Mouse (Mus musculus) CH12.LX (cell line): ENCODE measurements around the gene Samd14. TPM values are rescaled to one million over a fixed set of nuclear protein-coding genes. Genes with fewer than 3 reads are reported as not detected.
A peak's percentile ranks its signal among the peaks of the same experiment; 100 is the strongest.

ENCODE experiments used
- DNase-seq: peaks from one replicate; pipeline ENCODE4 v3.0.0-alpha.2; 2013; ENCODE audit errors: extremely low read depth
- H3K27ac ChIP-seq: 2 replicates; pipeline ENCODE4 v1.5.1; 2012; ENCODE audit warnings: low read depth, mild to moderate bottlenecking, control low read depth, moderate library complexity; ENCODE audit not compliant: insufficient read depth
- H3K27me3 ChIP-seq: replicated peaks from 2 replicates; pipeline ENCODE3; 2012; ENCODE audit warnings: inconsistent platforms
- H3K36me3 ChIP-seq, 2 experiments: replicated peaks in 1 of 2; 2 replicates each; pipeline versions ENCODE3 to v1.6.1; 2012; ENCODE audit warnings: inconsistent platforms in 1 of 2, low read length in 1 of 2, mild to moderate bottlenecking in 1 of 2, mixed read lengths in 1 of 2, moderate library complexity in 1 of 2; ENCODE audit not compliant: control insufficient read depth in 1 of 2, insufficient read depth in 1 of 2
- H3K4me1 ChIP-seq, 2 experiments: 2 replicates each; pipeline ENCODE4 v1.6.1; 2012; ENCODE audit warnings: inconsistent platforms in 1 of 2, moderate library complexity in 1 of 2; ENCODE audit not compliant: insufficient read depth in 2 of 2, control insufficient read depth in 1 of 2
- H3K4me2 ChIP-seq: 2 replicates; pipeline ENCODE4 v1.6.1; 2012; ENCODE audit warnings: low read depth, mild to moderate bottlenecking, control low read depth; ENCODE audit not compliant: poor library complexity, insufficient read depth, severe bottlenecking
- H3K4me3 ChIP-seq, 3 experiments: fragments of 150-350 bp in 1 of 3; sonication (generic) in 1 of 3; replicated peaks in 1 of 3; 2 replicates each; pipeline versions ENCODE3 to v1.5.1; 2011 to 2012; ENCODE audit warnings: low read depth in 2 of 3, low read length in 2 of 3, mild to moderate bottlenecking in 2 of 3, moderate library complexity in 2 of 3, control low read depth in 1 of 3, improper control_type of control experiment in 1 of 3, inconsistent platforms in 1 of 3, mixed read lengths in 1 of 3; ENCODE audit not compliant: poor library complexity in 1 of 3
- H3K79me2 ChIP-seq: replicated peaks from 2 replicates; pipeline ENCODE4 v1.6.1; 2012; ENCODE audit warnings: mild to moderate bottlenecking, moderate library complexity; ENCODE audit not compliant: control insufficient read depth, poor library complexity, insufficient read depth, severe bottlenecking; ENCODE audit errors: extremely low read depth
- H3K9ac ChIP-seq: 2 replicates; pipeline ENCODE4 v1.6.1; 2012; ENCODE audit warnings: low read depth, mild to moderate bottlenecking, control low read depth, moderate library complexity; ENCODE audit not compliant: insufficient read depth
- H3K9me3 ChIP-seq: replicated peaks from 2 replicates; pipeline ENCODE3; 2012; ENCODE audit warnings: low read length, inconsistent platforms, mixed read lengths
- CHD1 ChIP-seq: IDR thresholded peaks from 2 replicates; pipeline ENCODE4 v1.6.1; 2012; ENCODE audit warnings: low read depth, low read length, improper control_type of control experiment, inconsistent platforms
- CTCF ChIP-seq, 2 experiments: IDR thresholded peaks in 1 of 2; conservative IDR thresholded peaks in 1 of 2; 2 replicates each; pipeline ENCODE4 v1.5.1; 2011 to 2012; ENCODE audit warnings: low read depth in 2 of 2, low read length in 2 of 2, improper control_type of control experiment in 1 of 2, inconsistent platforms in 1 of 2, mild to moderate bottlenecking in 1 of 2, moderate library complexity in 1 of 2
- ELF1 ChIP-seq: IDR thresholded peaks from 2 replicates; pipeline ENCODE4 v1.6.1; 2014; ENCODE audit warnings: low read depth, mild to moderate bottlenecking, inconsistent platforms, low read length, improper control_type of control experiment
- KAT2A ChIP-seq: IDR thresholded peaks from 2 replicates; pipeline ENCODE4 v1.6.1; 2012; ENCODE audit warnings: low read length, improper control_type of control experiment, inconsistent platforms; ENCODE audit not compliant: insufficient replicate concordance
- MAFK ChIP-seq: IDR thresholded peaks from 2 replicates; pipeline ENCODE4 v1.6.1; 2011; ENCODE audit warnings: low read length, improper control_type of control experiment; ENCODE audit not compliant: insufficient replicate concordance
- MAX ChIP-seq: IDR thresholded peaks from 2 replicates; pipeline ENCODE4 v1.6.1; 2011; ENCODE audit warnings: low read length, improper control_type of control experiment
- MXI1 ChIP-seq: IDR thresholded peaks from 2 replicates; pipeline ENCODE4 v1.6.1; 2011; ENCODE audit warnings: mild to moderate bottlenecking, low read depth, low read length, improper control_type of control experiment
- MYC ChIP-seq: IDR thresholded peaks from 2 replicates; pipeline ENCODE4 v1.6.1; 2011; ENCODE audit warnings: low read depth, mild to moderate bottlenecking, improper control_type of control experiment, low read length
- PAX5 ChIP-seq: IDR thresholded peaks from 2 replicates; pipeline ENCODE4 v1.6.1; 2012; ENCODE audit warnings: low read length, inconsistent platforms, mixed read lengths
- POLR2AphosphoS2 ChIP-seq: IDR thresholded peaks from 2 replicates; pipeline ENCODE4 v1.6.1; 2011; ENCODE audit warnings: low read depth, low read length, improper control_type of control experiment
- SMC3 ChIP-seq: IDR thresholded peaks from 2 replicates; pipeline ENCODE4 v1.6.1; 2011; ENCODE audit warnings: low read depth, low read length, improper control_type of control experiment
- TCF12 ChIP-seq: IDR thresholded peaks from 2 replicates; pipeline ENCODE4 v1.6.1; 2014; ENCODE audit warnings: low read depth, mild to moderate bottlenecking, inconsistent platforms, low read length, improper control_type of control experiment
- UBTF ChIP-seq: IDR thresholded peaks from 2 replicates; pipeline ENCODE4 v1.6.1; 2012; ENCODE audit warnings: low read depth, mild to moderate bottlenecking, inconsistent platforms, low read length, improper control_type of control experiment, moderate library complexity
- USF2 ChIP-seq: conservative IDR thresholded peaks from 2 replicates; pipeline ENCODE4 v1.6.1; 2011; ENCODE audit warnings: low read depth, low read length, improper control_type of control experiment
- ZKSCAN1 ChIP-seq: IDR thresholded peaks from 2 replicates; pipeline ENCODE4 v1.6.1; 2012; ENCODE audit warnings: low read depth, inconsistent platforms, low read length, improper control_type of control experiment, borderline replicate concordance
- ZMIZ1 ChIP-seq: IDR thresholded peaks from 2 replicates; pipeline ENCODE4 v1.6.1; 2012; ENCODE audit warnings: low read depth, mild to moderate bottlenecking, inconsistent platforms, low read length, improper control_type of control experiment
- dilution Hi-C: fragments of 300-500 bp; cut with MboI; formaldehyde crosslinking; loops from 2 replicates; pipeline ENCODE4 v1.14.3; 2020; ENCODE audit warnings: low sequenced_read_pairs; ENCODE audit not compliant: extremely low pct_unique_long_range_greater_than_20kb, extremely low pct_ligation_motif_present
- in situ Hi-C: fragments of 300-500 bp; cut with MboI; formaldehyde crosslinking; loops from 3 replicates; pipeline ENCODE4 v1.14.3; 2019; ENCODE audit warnings: low sequenced_read_pairs, low pct_ligation_motif_present, low pct_unique_long_range_greater_than_20kb, mixed read lengths
- polyA plus RNA-seq: library from polyadenylated mRNA; unstranded; fragments of >175 nt; gene quantifications from 2 replicates; pipeline ENCODE4 v1.2.1, GENCODE M21; 2012; ENCODE audit warnings: low read depth; ENCODE audit not compliant: insufficient read length
- total RNA-seq, 2 experiments: library from RNA; depleted of rRNA; stranded (reverse); fragments of 300-350 nt in 1 of 2; fragments of >200 nt in 1 of 2; gene quantifications; 2 replicates each; pipeline ENCODE4 v1.2.3; 2012 to 2014

Samd14 gene
- total and polyA plus RNA-seq, 3 experiments = 0.17 TPM; not detected in 2

DNA sequence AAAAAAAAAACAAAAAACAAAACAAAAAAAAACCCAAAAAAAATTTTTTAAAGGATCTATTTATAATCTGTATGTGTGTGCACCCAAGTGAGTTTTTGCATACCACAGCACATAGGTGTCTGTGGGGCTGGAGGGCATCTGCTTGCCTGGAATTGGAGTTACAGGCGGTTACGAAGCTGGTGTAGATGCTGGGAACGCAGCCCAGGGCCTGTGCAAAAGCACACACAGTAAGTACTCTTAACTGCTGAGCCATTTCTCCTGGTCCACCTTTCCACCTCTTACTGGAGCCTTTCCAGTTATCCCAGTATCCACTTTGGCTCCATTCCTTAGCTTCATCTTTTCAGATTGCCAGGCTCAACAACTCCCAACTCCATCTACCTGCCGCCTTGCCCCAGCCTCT lies 33.4 kb downstream of the Samd14 start:
- dilution Hi-C loops = no loop called here

DNA sequence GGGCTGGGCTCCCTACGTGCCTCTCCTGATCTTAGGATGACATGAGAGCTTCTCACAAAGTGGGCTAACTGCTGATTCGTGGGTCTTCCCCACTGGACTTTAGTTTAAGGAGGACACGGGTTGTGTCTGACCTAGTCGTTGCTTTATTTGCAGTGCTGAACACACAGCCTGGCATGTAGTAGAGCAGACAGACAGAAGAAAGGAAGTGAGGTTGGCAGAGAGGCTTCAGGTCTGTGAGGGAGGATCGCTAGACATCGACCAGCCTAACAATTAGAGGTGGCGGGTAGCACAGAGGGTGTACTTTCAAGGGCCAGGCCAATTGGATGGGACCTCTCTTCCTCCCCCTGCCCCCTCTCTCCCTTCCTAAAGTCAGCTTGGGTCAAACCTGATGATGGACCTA lies 33.9 kb downstream of the Samd14 start:
- H3K9me3 ChIP-seq = no peaks in the 10 kb centered on the region
- dilution Hi-C loops (no loop called here), in situ Hi-C loops (loop anchor here (5.0 to 10.0 kb wide), 2 partner anchors 64 to 191 kb away; no protein-coding TSS in a partner anchor)
- H3K9ac ChIP-seq = no peak overlapping the region
- H3K27ac ChIP-seq = no peak overlapping the region
- no peak for DNase-seq
- peaks cover 0 to 10% of the 10 kb centered on the region in 2 experiments; a peak in 2 of 4 replicates for H3K4me1 ChIP-seq
- H3K4me3 ChIP-seq = no peak overlapping the region
- H3K79me2 ChIP-seq = no peaks in the 10 kb centered on the region
- peaks cover 32% of the 10 kb centered on the region for H3K27me3 ChIP-seq
- H3K36me3 ChIP-seq = peaks cover 30 to 44% of the 10 kb centered on the region in 2 experiments
- H3K4me2 ChIP-seq = no peak overlapping the region
- TF ChIP-seq MAX = no peak
- TF ChIP-seq MYC = no peak
- TF ChIP-seq POLR2AphosphoS2 = peak; percentile 37; the same call in 1 of the 2 replicates

More for the DNA sequence above, 33.4 kb downstream of the Samd14 start:
- no peak overlapping the region for H3K27ac ChIP-seq
- TF ChIP-seq MAX (no peak), TCF12 (no peak), UBTF (no peak), CTCF (conservative IDR thresholded peaks at IDR 0.05 in 1 of 2, IDR thresholded peaks at IDR 0.05 in 1 of 2; ENCODE audit: low read depth in 2 of 2, low read length in 2 of 2) (no peak), USF2 (no peak), ZKSCAN1 (no peak), SMC3 (no peak), ELF1 (no peak), MAFK (no peak), CHD1 (no peak), MXI1 (no peak), PAX5 (no peak), POLR2AphosphoS2 (no peak), ZMIZ1 (no peak), KAT2A (no peak)
- TF ChIP-seq, all 38 proteins: peak for 0
- Histone ChIP-seq H3K4me2 (no peak overlapping the region), H3K9me3 (no peaks in the 10 kb centered on the region), H3K27me3 (peaks cover 37% of the 10 kb centered on the region), H3K36me3 (peaks cover 26 to 40% of the 10 kb centered on the region in 2 experiments), H3K4me3 (no peak overlapping the region), H3K9ac (no peak overlapping the region), H3K79me2 (no peaks in the 10 kb centered on the region), H3K4me1 (peaks cover 0 to 10% of the 10 kb centered on the region in 2 experiments; a peak in 2 of 4 replicates)
- in situ Hi-C loops = loop anchor here (5.0 to 10.0 kb wide), 2 partner anchors 64 to 192 kb away; no protein-coding TSS in a partner anchor
- DNase-seq = no peak
